ENCODE assay signal across 10 mouse cellular contexts in the genomic region with DNA sequence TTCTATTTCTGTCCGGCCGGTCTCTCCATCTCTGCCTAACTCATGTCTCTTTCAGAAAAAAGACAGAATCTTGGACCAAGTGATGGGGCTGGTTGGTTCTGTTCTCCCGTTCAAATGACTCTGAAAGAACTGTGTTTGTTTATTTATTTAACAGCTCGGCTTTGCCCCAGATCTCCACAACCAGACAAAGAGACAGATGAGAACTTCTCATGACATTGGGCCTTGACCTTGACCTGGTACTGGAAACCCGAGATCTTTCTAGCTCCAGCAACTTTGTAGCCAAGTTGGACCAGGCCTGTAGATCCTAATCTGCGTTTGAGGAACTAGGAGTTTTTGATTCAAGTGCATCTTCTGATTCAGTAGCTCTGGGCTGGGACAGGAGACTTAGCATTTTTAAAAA.
"Had no signal": no experiment of that assay in that cellular context is flagged by ENCODE, and none has a peak within 500 bp of the region (broad histone marks: within the 10 kb centered on the region; RNA-seq: fewer than 3 reads in every experiment).

No protein-coding gene starts in this region.

- DNase-seq: kidney, adult 8-10 months; kidney, postnatal 4 days; left cerebral cortex, postnatal 4 days; lung, embryonic 14.5 days; right cerebral cortex, adult 18-20 months; right cerebral cortex, postnatal 25 days; spleen, adult 18-20 months; thymus, adult 2 months; thymus, postnatal 14 days; thymus, postnatal 4 days had no signal
